Mouse (Mus musculus) MN1 (cell line): ENCODE results near the gene Slc16a11.
"Not testable (repeated sequence)": the region's sequence is repeated elsewhere in the genome, so short reads cannot be mapped to it uniquely, and the experiment has no call there.

Experiments
- DNase-seq: peaks from one replicate; pipeline ENCODE4 v3.0.0-alpha.2; 2016; ENCODE audit warnings: low spot score

The Slc16a11 gene

GRCm38 (mm10) chr11:70212423-70212822, at the start of gene Slc16a11:
TSS of gene Slc16a11 (plus strand) at chr11:70212752.
- no peak for DNase-seq

DNA sequence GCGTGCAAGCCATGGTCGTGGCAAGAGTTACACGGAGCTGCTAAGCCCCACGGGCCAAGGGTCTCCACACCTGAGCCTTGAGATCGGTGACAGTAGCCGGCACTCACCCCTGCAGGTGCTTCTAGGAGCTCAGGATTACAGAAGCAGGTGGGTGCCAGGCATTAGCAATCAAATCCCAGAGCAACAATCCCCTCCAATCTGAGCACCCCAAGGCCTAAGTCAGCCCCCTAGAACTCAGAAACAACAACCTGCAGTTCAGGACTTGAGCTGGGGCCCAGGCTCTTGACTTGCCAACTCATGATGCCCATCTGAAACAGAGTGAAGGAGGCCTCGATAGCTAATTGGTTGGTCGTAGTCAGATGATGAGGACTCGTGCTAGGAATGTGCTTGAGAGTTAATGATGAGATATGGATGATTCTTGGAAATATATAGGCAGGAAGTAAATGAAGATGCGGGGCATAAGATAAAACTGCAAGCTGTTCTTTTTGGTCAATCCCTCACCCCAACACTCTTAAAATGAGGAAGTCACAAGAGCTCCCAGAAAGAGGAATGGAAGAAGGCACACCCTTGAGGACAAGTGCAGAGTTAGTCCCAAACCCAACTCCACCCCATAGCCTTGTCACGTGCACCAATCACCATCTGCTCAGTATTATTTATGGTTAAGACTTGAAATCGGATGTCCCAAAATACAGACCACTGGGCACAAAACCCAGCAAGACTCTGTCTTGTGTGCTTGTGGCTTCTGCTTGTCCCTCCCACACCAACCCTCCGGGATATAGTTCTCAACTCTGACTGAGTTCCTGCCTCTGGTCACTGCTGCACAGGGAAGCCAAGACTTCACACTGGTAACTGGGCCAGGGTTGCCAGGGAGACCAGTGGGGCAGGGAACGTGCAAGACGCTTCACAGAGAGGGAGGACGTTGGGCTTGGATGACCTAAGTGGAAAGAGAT, 46.3 kb upstream of the Slc16a11 start:
- DNase-seq: peak; percentile 17

DNA sequence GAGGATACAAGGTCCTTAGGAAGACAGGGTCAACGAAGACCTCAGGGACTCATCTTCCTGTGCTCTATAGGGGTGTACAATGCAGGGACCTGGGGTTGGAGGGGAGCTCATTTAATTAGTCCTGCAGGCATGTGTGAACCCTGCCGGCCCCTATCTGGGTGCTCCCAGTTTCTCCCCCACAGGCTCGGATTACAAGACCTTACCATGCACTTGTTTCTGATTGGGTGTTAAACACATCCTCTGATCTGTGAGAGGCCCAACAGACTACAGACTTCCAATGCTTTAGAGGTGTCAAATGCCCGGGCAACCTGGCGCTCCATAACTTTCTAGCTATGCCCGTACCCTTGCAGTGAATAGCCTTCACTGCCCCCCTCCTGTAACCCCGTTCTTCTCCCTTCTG, 44.4 kb upstream of the Slc16a11 start:
- no peak for DNase-seq

GRCm38 (mm10) chr11:70169471-70169870, 43.1 kb upstream of the Slc16a11 start:
- DNase-seq: not testable (repeated sequence)

DNA sequence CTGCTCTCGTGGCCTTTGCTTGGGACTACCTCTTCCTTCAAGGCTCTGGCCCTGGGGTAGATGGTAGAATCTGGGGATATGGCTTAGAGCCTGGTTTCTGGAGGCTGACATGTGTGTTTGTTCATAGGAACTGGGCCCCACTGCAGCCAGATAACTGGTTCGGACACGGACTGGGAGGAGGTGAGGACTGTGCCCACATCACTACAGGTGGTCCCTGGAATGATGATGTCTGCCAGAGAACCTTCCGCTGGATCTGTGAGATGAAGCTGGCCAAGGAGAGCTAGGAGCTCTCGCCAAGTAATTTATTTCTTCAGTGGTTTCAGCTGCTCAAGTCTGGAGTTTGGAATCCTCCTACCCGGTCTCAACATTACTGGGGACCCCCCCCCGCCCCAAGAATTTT, 42.3 kb upstream of the Slc16a11 start:
- no peak for DNase-seq

GRCm38 (mm10) chr11:70171181-70171580, 41.4 kb upstream of the Slc16a11 start:
- DNase-seq: no peak

DNA sequence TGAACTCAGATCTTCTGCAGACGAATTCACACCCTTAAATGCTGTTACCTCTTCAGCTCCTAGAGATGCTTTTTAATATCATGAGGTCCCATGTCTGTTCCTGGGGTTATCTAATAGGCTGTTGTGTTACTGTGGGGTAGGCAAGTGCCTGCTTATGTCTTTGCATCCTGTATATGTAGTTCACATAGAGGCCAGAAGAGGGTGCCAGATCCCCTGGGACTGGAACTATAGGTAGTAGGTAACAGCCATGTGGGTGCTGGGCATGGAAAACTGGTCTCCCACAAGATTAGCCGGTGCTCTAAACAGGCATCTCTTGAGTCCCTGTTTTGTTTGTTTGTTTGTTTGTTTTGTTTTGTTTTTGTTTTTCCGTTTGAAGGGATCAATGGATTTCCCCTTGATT, 40.7 kb upstream of the Slc16a11 start:
- no peak for DNase-seq

GRCm38 (mm10) chr11:70172298-70172697, 40.3 kb upstream of the Slc16a11 start:
- DNase-seq: no peak

DNA sequence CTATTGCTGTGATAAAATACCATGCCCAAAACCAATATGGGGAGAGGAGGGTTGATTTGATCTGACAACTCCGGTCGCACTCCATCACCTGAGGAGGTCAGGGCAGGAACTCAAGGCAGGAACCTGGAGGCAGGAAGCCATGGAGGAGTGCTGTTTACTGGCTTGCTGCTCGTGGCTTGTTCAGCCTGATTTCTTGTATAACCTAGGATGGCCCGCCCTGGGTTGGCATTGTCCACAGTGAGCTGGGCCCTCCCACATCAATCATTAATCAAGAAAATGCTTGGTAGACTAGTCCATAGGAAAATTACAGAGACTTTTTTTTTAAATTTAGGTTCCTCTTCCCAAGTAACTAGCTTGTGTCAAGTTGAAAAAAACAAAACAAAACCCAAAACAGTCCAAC, 38.1 kb upstream of the Slc16a11 start:
- DNase-seq: no peak

DNA sequence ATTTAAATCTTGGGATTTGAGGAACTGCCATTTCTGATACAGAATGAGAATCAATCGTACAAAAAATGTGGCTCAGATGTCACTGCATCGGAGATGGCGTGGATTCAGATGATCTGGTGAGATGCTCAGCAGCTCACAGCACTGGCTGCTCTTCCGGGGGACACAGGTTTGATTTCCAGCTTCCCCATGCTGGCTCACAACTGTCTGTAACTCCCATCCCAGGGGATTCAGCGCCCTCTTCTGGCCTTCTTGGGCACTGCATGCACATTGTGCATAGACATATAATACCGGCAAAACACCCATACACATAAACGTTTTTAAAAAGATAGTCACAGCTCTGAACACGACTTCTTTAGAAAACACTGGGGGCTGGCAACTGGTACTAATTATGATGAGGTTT, 34.9 kb upstream of the Slc16a11 start:
- DNase-seq: no peak

- no peak for DNase-seq
These were observed 34.2 kb upstream of the Slc16a11 start for GRCm38 (mm10) chr11:70178311-70178710.

- DNase-seq: no peak
These were observed 33.8 kb upstream of the Slc16a11 start for GRCm38 (mm10) chr11:70178756-70179155.

DNA sequence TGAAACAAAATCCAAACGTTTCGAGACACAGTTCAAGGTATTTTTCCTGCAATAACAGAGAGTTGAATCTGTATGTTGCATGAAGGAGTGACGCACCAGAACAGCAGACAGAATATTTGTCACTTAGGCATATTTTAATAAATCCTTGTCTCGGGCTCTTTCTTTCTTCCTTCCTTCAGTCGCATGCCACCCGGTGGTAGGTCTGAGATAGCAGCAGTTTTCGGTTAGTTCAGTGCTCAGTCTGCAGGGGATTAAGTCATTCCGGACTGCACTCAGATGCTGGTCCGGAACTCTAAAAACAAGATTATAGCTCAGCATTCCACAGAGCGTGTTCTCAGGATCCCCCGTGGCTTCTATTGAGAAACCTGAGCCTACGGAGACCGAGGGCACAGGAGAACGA, 33.2 kb upstream of the Slc16a11 start:
- peak; percentile 25 for DNase-seq

- no peak for DNase-seq
These were observed 32.1 kb upstream of the Slc16a11 start for GRCm38 (mm10) chr11:70180496-70180895.

DNA sequence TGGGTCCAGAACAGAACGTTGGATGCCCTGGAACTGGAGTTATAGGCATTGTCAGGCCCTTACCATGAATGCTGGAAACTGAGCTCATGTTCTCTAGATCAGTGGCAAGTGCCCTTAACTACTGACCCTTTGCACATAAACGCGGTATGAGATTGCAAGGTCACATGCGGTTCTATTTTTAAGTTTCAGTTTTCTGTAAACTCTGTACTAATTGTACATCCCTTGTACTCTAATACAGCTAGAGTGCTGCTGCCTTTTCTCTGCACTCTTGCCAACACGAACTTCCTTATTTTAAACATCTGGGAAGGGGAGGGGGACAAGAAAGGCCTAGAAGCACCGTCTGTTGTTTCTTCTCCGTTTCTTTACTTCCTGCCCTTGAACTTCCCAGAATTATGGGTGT, 27.4 kb upstream of the Slc16a11 start:
- no peak for DNase-seq

- peak; percentile 14 for DNase-seq
These were observed 23.0 kb upstream of the Slc16a11 start for GRCm38 (mm10) chr11:70189319-70190134.

- no peak for DNase-seq
These were observed 21.4 kb upstream of the Slc16a11 start for GRCm38 (mm10) chr11:70191188-70191587.

GRCm38 (mm10) chr11:70192157-70192556, 20.4 kb upstream of the Slc16a11 start:
- DNase-seq: no peak

- no peak for DNase-seq
These were observed 18.9 kb upstream of the Slc16a11 start for GRCm38 (mm10) chr11:70193354-70194285.

DNA sequence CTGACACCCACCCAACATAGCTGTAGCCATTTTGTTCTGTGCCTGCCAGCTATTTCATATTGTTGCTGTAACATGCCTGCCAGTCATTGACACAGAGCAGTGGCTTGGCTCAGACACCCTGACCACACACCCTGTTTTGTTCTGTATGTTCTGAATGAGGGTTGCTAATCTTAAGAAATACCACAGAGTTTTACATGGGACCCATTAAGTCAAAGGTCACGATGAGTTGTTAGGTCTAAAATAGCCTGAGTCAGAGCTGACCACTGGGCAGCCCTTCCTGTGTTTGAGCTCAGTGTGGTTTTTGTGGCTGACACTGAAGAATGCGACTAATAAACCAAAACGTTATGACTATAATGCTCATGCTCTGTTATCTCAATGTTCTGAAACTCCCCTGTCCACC, 14.2 kb upstream of the Slc16a11 start:
- no peak for DNase-seq

- no peak for DNase-seq
These were observed 13.4 kb upstream of the Slc16a11 start for GRCm38 (mm10) chr11:70199107-70199506.
